Mouse (Mus musculus) gastrocnemius, adult 2 months (tissue): Measurements from ENCODE around the gene Cdk10. TPM values are rescaled to one million over a fixed set of nuclear protein-coding genes. Genes with fewer than 3 reads are reported as not detected.

Source experiments
- DNase-seq: peaks from one replicate; pipeline ENCODE4 v3.0.0; 2022
- H3K27ac ChIP-seq: fragments of 200-600 bp; 2 replicates; pipeline ENCODE4 v1.8.1; 2022; ENCODE audit warnings: mild to moderate bottlenecking
- H3K4me3 ChIP-seq: fragments of 200-600 bp; 2 replicates; pipeline ENCODE4 v1.8.1; 2022; ENCODE audit warnings: mild to moderate bottlenecking, moderate library complexity
- CTCF ChIP-seq: fragments of 200-600 bp; IDR thresholded peaks from 2 replicates; pipeline ENCODE4 v1.8.1; 2022; ENCODE audit warnings: antibody characterized with exemption, mild to moderate bottlenecking, moderate library complexity
- intact Hi-C: fragments of 180-260 bp; cut with DNase I; formaldehyde crosslinking; loops from one replicate; pipeline ENCODE4 v1.15.1; 2025
- total RNA-seq, 2 experiments: library from RNA; stranded (reverse); gene quantifications; 2 replicates each; pipeline ENCODE4 v1.2.3; 2021

The Cdk10 gene
- total RNA-seq, 2 experiments from 2014 or later: 13.0 to 15.2 TPM

- H3K4me3 ChIP-seq: peak within 1 kb of the TSS; percentile 76
- intact Hi-C loops: no loop called here
- peak within 1 kb of the TSS; percentile 86 for H3K27ac ChIP-seq
- peak; percentile 91 for DNase-seq
- TF ChIP-seq CTCF: peak; percentile 52
Measured at GRCm38 (mm10) chr8:123235520-123236497, 11.2 kb downstream of the Cdk10 start, which contains the start of gene Spata2l. Spata2l (minus strand) TSS chr8:123236233.

- no peak for TF ChIP-seq CTCF
- no peak for DNase-seq
- intact Hi-C loops: no loop called here
- Histone ChIP-seq H3K4me3 (no peak overlapping the region), H3K27ac (no peak overlapping the region)
Measured at GRCm38 (mm10) chr8:123239398-123239797, 14.8 kb downstream of the Cdk10 start.

GRCm38 (mm10) chr8:123242107-123242923, 17.7 kb downstream of the Cdk10 start:
- no peak overlapping the region for H3K4me3 ChIP-seq
- no peak overlapping the region for H3K27ac ChIP-seq
- no peak for TF ChIP-seq CTCF
- intact Hi-C loops: no loop called here
- no peak for DNase-seq

GRCm38 (mm10) chr8:123243053-123243452, 18.4 kb downstream of the Cdk10 start:
- no peak overlapping the region for H3K27ac ChIP-seq
- TF ChIP-seq CTCF: no peak
- no peak for DNase-seq
- intact Hi-C loops: no loop called here
- no peak overlapping the region for H3K4me3 ChIP-seq

GRCm38 (mm10) chr8:123244382-123244781, 19.7 kb downstream of the Cdk10 start:
- Histone ChIP-seq H3K27ac (no peak overlapping the region), H3K4me3 (no peak overlapping the region)
- no peak for DNase-seq
- TF ChIP-seq CTCF: no peak
- intact Hi-C loops: no loop called here

GRCm38 (mm10) chr8:123245543-123245942, 20.9 kb downstream of the Cdk10 start:
- DNase-seq: no peak
- Histone ChIP-seq H3K27ac (no peak overlapping the region), H3K4me3 (no peak overlapping the region)
- TF ChIP-seq CTCF: no peak
- intact Hi-C loops: no loop called here

- no peak overlapping the region for H3K4me3 ChIP-seq
- TF ChIP-seq CTCF: no peak
- no peak for DNase-seq
- no peak overlapping the region for H3K27ac ChIP-seq
- intact Hi-C loops: no loop called here
Measured at GRCm38 (mm10) chr8:123247748-123248147, 23.1 kb downstream of the Cdk10 start.

GRCm38 (mm10) chr8:123248596-123248995, 24.0 kb downstream of the Cdk10 start:
- no peak overlapping the region for H3K27ac ChIP-seq

GRCm38 (mm10) chr8:123250940-123251339, 26.3 kb downstream of the Cdk10 start:
- TF ChIP-seq CTCF: no peak
- no peak for DNase-seq
- Histone ChIP-seq H3K27ac (no peak overlapping the region), H3K4me3 (no peak overlapping the region)
- intact Hi-C loops: no loop called here

More at GRCm38 (mm10) chr8:123248596-123248995, 24.0 kb downstream of the Cdk10 start:
- peak; percentile 38 for DNase-seq
- H3K4me3 ChIP-seq: no peak overlapping the region
- intact Hi-C loops: no loop called here
- TF ChIP-seq CTCF: no peak

GRCm38 (mm10) chr8:123252925-123253324, 28.3 kb downstream of the Cdk10 start:
- TF ChIP-seq CTCF: no peak
- no peak for DNase-seq
- Histone ChIP-seq H3K4me3 (peak overlapping the region; percentile 85), H3K27ac (peak overlapping the region; percentile 95)
- intact Hi-C loops: no loop called here

GRCm38 (mm10) chr8:123253451-123254098, 28.9 kb downstream of the Cdk10 start:
- intact Hi-C loops: no loop called here
- no peak for DNase-seq
- Histone ChIP-seq H3K4me3 (peak overlapping the region; percentile 85), H3K27ac (peak overlapping the region; percentile 95)
- TF ChIP-seq CTCF: no peak

GRCm38 (mm10) chr8:123254099-123254885, 29.6 kb downstream of the Cdk10 start, which contains the start of the genes Zfp276 and Vps9d1:
Zfp276 (plus strand) TSS chr8:123254195.
Vps9d1 (minus strand) TSS chr8:123254348.
- peak within 1 kb of the TSS; percentile 85 for H3K4me3 ChIP-seq
- intact Hi-C loops: no loop called here
- peak within 1 kb of the TSS; percentile 95 for H3K27ac ChIP-seq
- DNase-seq: peak; percentile 93
- TF ChIP-seq CTCF: peak; percentile 3
